Mouse (Mus musculus) C2C12 (cell line): ENCODE results near the gene Tcte1.

Experiments used
- CTCF ChIP-seq: IDR thresholded peaks from one replicate; pipeline ENCODE4 v1.5.1; 2011; ENCODE audit not compliant: control insufficient read depth, insufficient read depth, insufficient read length
- MAX ChIP-seq: IDR thresholded peaks from one replicate; pipeline ENCODE4 v1.6.1; 2011; ENCODE audit warnings: mild to moderate bottlenecking, control low read depth

DNA sequence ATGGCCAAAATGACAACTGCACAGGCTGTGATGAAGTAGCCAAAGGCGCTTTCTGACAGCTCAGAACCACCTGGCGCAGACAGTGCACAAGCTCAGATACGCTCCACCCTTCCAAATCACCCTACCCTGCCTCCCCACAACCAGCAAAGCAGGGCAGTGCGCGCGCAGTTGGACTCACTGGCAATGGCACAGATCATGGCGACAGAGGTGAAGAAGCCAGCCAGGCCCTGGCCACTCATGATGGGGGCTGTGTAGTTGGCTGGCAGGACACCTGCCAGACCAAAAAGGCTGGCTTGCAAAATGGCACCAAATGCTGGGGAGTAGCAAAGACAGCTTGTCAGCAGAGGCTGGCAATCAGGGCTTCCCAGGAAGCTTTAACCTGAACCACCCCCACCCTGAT is 66.0 kb downstream of the Tcte1 start:
- TF ChIP-seq MAX (no peak), CTCF (no peak)
